Comparison of ENCODE assay signal across 8 mouse cellular contexts in the genomic region with DNA sequence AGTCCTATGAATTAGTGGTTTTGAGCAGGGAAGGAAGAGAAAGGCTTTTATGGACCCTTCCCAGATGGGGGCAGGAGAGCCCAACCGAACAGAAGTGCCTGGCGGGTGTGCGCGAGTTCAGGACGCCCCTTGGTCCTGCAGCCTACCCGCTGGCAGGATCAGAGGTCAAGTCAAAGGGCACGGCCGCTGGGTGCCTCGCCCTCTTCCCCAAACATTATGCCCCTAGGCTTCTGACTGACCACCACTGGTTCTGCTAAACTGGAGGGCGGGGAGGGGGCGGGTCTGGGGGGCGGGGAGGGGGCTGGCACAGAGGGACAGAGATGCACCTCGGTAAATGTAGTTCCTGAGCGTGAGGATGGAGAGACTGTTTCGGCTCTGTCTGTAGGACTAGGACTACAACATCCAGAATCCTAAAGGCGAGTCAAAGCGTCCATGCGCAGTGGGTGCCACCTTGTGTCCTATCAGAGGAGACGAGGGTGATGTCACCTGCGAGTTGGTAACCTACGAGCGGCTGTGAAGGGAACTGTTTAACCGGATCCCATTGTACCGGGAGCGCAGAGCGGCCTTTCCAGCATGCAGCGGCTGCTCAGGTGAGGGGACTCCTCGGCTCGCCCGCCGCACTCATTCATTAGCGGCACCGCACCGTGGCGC. TPM values are rescaled to one million over a fixed set of nuclear protein-coding genes. Genes with fewer than 3 reads are reported as not detected.
A peak's percentile ranks its signal among the peaks of the same experiment; 100 is the strongest.
DNase-seq lines count a peak whose midpoint lies in the region; ATAC-seq lines count a peak whose summit lies in the region.

Gene Daam1 (plus strand): TSS at position 472 of the 651 bp plus-strand sequence.

- 0% methylated on average over 35 of the region's 35 CpGs for WGBS in hindbrain, embryonic 14.5 days

- peak within 1 kb of the TSS; percentile 75 for H3K4me3 ChIP-seq in hindbrain, embryonic 14.5 days (replicated peaks; ENCODE audit: low read length)

- no peaks in the 10 kb centered on the region for H3K27me3 ChIP-seq in hindbrain, embryonic 14.5 days (ENCODE audit: control insufficient read depth, insufficient read depth, low read length)

- peak within 1 kb of the TSS; percentile 85 for H3K27ac ChIP-seq in hindbrain, embryonic 14.5 days

- H3K4me2 ChIP-seq in hindbrain, embryonic 14.5 days (replicated peaks), result peak within 1 kb of the TSS; percentile 69

- peak within 1 kb of the TSS; percentile 70 for H3K9ac ChIP-seq in hindbrain, embryonic 14.5 days

- no peaks in the 10 kb centered on the region for H3K9me3 ChIP-seq in hindbrain, embryonic 14.5 days (ENCODE audit: control insufficient read depth, low read length)

- peak; percentile 100 for DNase-seq in R1 (ENCODE audit: low read depth, low spot score)
- peak; percentile 95 to 96 for DNase-seq in cerebellum, postnatal 25 days
- DNase-seq in frontal cortex, postnatal 25 days (ENCODE audit: low spot score in 2 of 2), result peak; percentile 87 to 89
- peak; percentile 94 for DNase-seq in hindbrain, embryonic 14.5 days (ENCODE audit: low spot score)
- peak; percentile 93 to 94 for DNase-seq in layer of hippocampus, postnatal 36 days
- DNase-seq in lung, postnatal 36 days, result peak; percentile 98
- DNase-seq in retina, postnatal 1 day, result peak; percentile 99
- DNase-seq in urinary bladder, adult 18-20 months (ENCODE audit: low spot score in 2 of 2), result peak; percentile 74 to 92

- ATAC-seq in hindbrain, embryonic 14.5 days (ENCODE audit: low FRiP score), result peak; percentile 100

- no peaks in the 10 kb centered on the region for H3K36me3 ChIP-seq in hindbrain, embryonic 14.5 days (replicated peaks; ENCODE audit: control insufficient read depth, insufficient read depth)

- H3K4me1 ChIP-seq in hindbrain, embryonic 14.5 days (replicated peaks; ENCODE audit: control insufficient read depth, insufficient read depth, low read length), result peaks cover 32% of the 10 kb centered on the region

RNA-seq across cellular contexts. Expression of gene Daam1, which starts in this region (rescaled TPM):
- 41.2 and 44.2 TPM in 2 replicates for polyA plus RNA-seq in hindbrain, embryonic 14.5 days (2014; fragmentation: Nextera tagmentation; extraction: Ambion mirVana)
- total RNA-seq in layer of hippocampus, postnatal 36 days (2021), result 10 to 100 TPM; 66.6 to 71.9 TPM

Comparison
In these comparisons a context has a peak if more than half of its experiments do, and no peak if none do; other contexts are left out.
1. Peak in every context shown above with its lines: DNase-seq, ATAC-seq, H3K4me3 ChIP-seq and H3K27ac ChIP-seq.